Mouse (Mus musculus) adipocyte (in vitro differentiated cells): ENCODE data around the gene Shq1.

Experiments
- DNase-seq: peaks from one replicate; pipeline ENCODE4 v3.0.0-alpha.2; 2016; ENCODE audit warnings: low spot score

Gene Shq1

DNA sequence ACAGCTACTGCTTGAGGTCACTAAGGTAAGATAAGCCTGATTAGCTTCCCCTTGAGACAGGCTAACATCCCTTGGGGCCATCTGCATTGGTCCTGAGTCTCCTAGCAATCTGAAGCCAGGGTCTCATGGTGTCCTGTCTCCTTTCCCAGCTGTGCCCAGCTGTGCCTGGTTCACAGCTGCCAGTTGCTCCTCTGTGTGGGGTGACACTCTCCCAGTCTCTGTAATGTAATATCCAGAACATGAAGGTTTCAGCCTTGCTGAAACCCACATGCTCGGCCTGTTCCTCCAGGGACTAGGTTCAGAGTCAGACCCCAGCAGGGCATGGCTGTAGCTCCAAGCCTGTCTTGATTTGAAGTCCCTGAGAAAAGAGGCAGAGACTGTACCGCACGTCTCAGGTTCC lies 141.3 kb downstream of the Shq1 start:
- no peak for DNase-seq

DNA sequence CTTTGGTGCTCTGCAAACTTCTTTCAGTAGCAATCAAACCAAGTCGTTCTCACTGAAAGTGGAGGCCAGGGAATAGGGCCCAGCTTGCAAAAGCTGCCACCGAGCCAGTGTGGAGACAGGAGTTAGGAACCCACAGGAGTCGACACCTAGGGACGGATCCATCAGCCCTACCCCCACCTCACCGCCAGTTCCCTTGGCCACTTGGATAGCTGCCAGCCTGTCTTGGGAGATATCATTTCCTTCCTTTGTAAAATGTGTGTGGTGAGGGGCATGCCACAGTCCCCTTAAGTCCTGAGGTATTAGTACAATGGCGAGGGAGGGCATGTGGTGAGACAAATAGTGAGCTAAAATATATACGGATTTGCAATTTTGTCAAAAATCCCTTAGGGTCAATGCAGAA lies 142.4 kb downstream of the Shq1 start:
- DNase-seq, result no peak

GRCm38 (mm10) chr6:100527972-100528371 lies 143.0 kb downstream of the Shq1 start:
- peak; percentile 29 for DNase-seq

DNA sequence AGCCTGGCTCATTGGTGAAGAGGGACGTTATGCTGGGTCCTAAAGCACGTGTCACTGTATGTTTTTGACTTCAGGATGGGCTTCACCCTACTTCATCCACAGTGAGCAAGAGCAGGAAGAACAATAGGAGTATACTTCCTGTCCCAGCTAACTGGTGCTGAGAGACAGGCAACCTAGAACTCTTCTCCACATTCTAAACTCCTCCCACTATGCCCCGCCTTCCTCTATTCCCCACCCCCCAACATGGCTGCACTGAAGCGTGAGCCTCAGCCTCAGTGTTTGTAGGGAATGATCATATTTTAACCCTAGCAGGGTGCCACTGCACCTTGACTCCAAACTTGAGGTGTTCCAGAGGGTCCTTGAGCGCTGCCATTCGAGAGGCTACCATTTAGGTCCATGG lies 143.8 kb downstream of the Shq1 start:
- DNase-seq, result no peak

DNA sequence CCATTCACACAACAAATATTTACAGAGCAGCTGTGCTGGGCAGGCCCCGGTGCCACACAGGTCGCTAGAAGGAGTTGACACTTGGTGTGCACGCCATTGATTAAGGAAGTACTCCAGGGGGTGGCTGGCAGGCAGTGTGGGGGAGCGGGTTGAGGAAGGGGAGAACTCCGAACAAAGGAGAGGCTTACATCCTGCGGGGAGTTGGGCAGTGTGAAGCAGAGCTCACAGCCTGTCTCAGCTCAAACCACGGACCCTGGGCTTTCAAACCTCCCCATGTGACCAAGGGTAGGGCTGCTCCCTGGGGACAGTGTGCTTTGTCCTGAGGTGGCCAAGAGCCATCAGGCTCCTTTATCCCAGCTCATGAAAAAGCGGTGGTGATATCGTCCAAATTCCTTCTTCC lies 144.9 kb downstream of the Shq1 start:
- DNase-seq, result no peak

GRCm38 (mm10) chr6:100525496-100525895 lies 145.5 kb downstream of the Shq1 start:
- no peak for DNase-seq

DNA sequence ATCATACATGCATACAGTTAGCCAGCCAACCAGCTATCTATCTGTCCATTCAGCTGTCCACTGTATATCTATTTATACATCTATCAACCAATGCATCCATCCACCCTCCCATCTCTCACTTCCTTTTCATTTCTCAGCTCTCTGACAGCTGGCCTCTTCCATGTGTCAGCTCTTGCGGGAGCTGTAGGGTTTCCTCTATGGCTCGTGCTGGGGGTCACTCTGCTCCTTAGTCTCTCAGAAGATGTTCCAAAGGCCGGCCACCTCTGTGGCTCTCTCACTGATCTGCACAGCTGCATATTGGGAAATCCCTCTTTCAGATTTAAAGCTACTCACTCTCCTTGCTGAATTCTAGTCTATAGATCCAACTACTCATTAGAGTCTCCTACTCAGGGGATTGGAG lies 148.5 kb downstream of the Shq1 start:
- DNase-seq, result no peak

DNA sequence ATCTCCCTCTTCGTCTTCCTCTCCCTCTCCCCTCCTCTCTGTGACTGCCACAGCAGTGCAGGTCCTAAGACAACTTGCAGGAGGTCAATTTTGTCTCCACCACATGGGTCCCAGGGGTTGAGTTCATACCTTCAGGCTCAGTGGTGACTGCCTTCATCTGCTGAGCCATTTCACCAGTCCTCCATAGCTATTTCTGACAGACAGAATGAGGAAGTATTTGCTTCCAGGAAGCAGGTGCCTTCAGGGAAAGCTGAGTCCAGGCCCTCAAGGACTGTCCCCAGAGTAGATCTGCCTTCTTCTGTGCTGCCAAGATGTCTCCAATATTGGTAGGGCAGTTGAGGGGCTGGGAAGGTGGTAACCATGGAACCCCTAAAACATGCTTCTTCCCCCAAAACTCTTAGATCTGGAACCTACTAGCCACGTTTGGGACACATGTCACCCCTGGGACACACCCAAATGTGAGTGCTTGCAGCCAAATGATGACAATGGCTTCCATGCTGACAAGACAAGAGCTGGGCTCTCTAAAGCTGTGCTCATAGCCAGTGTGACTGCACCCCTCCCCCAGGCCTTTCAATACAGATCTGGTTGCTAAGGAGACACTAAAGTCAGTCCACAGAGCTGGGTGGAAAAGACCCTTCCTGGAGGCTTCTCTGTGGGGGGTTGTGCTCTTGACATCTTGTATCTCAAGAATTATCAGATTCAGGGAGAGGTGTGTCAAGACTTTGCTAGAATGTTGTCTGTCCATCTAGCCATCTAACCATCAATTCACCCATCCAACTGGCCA lies 149.2 kb downstream of the Shq1 start:
- DNase-seq, result no peak

DNA sequence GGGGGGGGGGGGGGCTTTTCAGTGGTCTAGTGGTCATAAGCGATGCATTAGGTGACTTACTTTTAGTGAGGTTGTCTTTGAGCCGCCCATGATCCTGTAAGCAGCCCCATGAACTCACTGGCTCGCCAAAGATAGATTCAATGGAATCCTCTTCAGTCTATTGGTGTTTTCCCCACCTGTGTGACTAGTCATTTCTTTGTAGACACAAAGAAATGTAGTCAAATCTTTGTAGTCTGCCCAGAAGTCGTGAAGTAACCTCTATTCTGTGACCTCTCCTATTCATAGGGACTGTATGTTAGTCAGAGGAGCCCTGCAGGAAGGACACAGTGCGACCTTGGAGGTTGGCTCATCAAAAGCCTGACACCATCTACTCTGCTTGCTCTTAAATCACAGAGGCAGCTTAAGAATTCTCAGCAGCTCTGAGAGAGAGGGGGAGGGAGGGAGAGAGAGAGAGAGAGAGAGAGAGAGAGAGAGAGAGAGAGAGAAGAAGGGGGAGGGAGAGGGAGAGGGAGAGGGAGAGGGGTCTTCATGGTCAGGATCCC lies 150.3 kb downstream of the Shq1 start:
- no peak for DNase-seq

DNA sequence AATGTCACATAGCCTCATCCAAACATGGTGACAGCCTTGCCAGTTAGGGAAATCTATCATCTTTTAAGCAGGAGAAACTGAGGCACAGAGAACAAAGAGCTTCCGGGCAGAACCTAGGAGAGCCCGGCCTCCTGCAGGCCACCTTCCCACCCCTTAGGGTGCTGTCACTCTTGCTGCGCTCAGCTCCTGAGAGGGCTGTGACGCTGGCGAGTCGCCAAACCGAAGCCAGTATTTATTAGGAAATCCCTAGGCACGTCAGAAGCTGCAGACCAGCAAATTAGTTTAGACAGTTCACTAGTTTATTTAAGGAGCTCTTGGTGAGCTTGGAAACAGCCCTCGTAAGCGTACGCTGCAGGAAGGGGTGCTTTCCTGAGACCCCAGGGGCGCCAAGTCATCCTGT lies 151.1 kb downstream of the Shq1 start:
- no peak for DNase-seq
